Mouse (Mus musculus) embryonic facial prominence, embryonic 10.5 days (tissue): Measurements from ENCODE around the gene Krt1. TPM values are rescaled to one million over a fixed set of nuclear protein-coding genes. Genes with fewer than 3 reads are reported as not detected.

Experiments used
- DNase-seq: peaks from one replicate; pipeline ENCODE4 v3.0.0-alpha.2; 2017; ENCODE audit warnings: low spot score
- H3K27ac ChIP-seq: fragments of 300-500 bp; sonication (generic); replicated peaks from 2 replicates; pipeline ENCODE4 v1.5.1; 2016; ENCODE audit warnings: mild to moderate bottlenecking
- H3K27me3 ChIP-seq: fragments of 300-500 bp; sonication (generic); replicated peaks from 2 replicates; pipeline ENCODE4 v1.6.1; 2016; ENCODE audit warnings: low read depth, mild to moderate bottlenecking; ENCODE audit not compliant: poor library complexity, severe bottlenecking
- H3K36me3 ChIP-seq: fragments of 300-500 bp; sonication (generic); replicated peaks from 2 replicates; pipeline ENCODE4 v1.6.1; 2016; ENCODE audit warnings: mild to moderate bottlenecking, moderate library complexity
- H3K4me1 ChIP-seq: fragments of 300-500 bp; sonication (generic); 2 replicates; pipeline ENCODE4 v1.6.1; 2016
- H3K4me3 ChIP-seq: fragments of 300-500 bp; sonication (generic); 2 replicates; pipeline ENCODE4 v1.5.1; 2016; ENCODE audit warnings: mild to moderate bottlenecking, moderate library complexity
- H3K9me3 ChIP-seq: fragments of 300-500 bp; sonication (generic); 2 replicates; pipeline ENCODE4 v1.6.1; 2016; ENCODE audit warnings: mild to moderate bottlenecking
- WGBS: fragments of 180-500 bp; shearing (Covaris S2); methylation state at CpG from one replicate; pipeline ENCODE4 v1.1.7; 2016; 5-methylcytosine and 5-hydroxymethylcytosine counted together
- polyA plus RNA-seq: library from polyadenylated mRNA; unstranded; fragments of >200 nt; fragmentation: Nextera tagmentation; extraction: Ambion mirVana; gene quantifications from 2 replicates; pipeline ENCODE4 v1.2.1, GENCODE M21; 2016

Gene Krt1
- polyA plus RNA-seq: 0.50 and 1.6 TPM in 2 replicates

DNA sequence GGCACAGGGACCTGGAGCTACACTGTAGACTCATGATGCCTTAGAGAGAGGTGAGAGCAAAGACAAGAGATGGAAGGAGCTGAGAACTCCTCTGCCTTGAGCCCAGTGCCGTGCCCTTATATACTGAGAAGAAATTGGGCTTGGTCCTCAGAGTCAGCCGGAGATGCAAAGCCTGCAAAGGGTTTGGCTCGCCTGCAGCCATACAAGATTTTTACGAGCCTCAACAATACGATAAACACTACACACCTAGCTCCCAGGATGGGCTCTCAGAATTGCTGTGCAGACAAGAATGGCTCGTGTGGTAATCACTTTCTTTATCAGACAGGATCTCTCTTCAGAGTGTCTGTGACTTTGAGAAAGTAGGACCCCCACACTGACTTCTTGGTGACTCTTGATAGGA, at the start of gene Krt1:
Gene Krt1 (minus strand): TSS at position 101 of the 400 bp plus-strand sequence.
- Histone ChIP-seq H3K4me1 (peaks cover 22% of the 10 kb centered on the region), H3K4me3 (no peak within 1 kb of the TSS), H3K9me3 (no peaks in the 10 kb centered on the region), H3K27ac (no peak within 1 kb of the TSS), H3K36me3 (no peaks in the 10 kb centered on the region), H3K27me3 (peaks cover 69% of the 10 kb centered on the region)
- DNase-seq: no peak
- WGBS: 88% methylated on average over 6 of the region's 6 CpGs

DNA sequence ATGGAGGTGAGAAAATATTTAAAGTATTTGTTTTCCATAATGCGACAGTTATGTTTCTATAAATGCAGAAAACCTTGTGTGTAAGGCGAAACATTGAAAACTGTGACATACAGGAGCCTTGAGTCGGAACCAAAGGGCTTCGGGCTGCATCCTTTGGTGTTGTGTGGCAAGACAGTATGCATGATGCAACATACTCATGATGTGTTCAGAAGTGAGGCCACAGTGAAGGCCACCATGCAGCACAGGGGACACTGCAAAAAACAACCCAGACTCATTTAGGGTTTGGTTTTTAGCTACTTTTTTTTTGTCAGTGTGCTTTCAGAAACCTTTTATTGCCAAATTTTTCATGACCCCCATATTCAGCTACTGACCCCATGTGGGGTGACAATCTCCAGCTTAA, 44.6 kb upstream of the Krt1 start:
- Histone ChIP-seq H3K4me3 (no peak overlapping the region), H3K9me3 (no peaks in the 10 kb centered on the region), H3K36me3 (no peaks in the 10 kb centered on the region), H3K4me1 (no peaks in the 10 kb centered on the region), H3K27me3 (no peaks in the 10 kb centered on the region), H3K27ac (no peak overlapping the region)
- DNase-seq: no peak
- 91% methylated on average over 4 of the region's 4 CpGs for WGBS

DNA sequence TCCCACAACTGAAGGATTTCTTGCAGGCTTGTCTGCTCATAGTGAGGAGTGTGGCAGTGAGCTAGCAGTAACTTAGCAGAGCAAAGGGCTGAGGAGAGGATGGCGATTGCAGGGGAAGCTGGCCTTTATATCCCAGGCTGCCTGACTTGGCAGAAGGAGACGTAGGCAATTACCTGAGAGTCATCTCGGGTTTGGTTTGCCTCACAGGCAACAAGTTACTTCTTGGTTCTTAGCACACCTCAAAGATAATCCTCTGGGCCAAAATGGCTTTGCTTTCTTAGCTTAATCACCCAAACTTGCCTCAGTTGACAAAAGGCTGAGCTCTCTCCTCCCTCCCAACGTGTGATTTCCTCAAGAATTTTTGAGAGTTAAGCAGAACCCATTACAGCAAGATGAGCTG, 42.2 kb upstream of the Krt1 start, which contains the start of gene Krt76:
Gene Krt76 (minus strand): TSS at position 101 of the 400 bp plus-strand sequence.
- Histone ChIP-seq H3K36me3 (no peaks in the 10 kb centered on the region), H3K27ac (no peak within 1 kb of the TSS), H3K4me1 (no peaks in the 10 kb centered on the region), H3K27me3 (no peaks in the 10 kb centered on the region), H3K9me3 (no peaks in the 10 kb centered on the region), H3K4me3 (no peak within 1 kb of the TSS)
- 55% methylated on average over 4 of the region's 4 CpGs for WGBS
- DNase-seq: no peak

DNA sequence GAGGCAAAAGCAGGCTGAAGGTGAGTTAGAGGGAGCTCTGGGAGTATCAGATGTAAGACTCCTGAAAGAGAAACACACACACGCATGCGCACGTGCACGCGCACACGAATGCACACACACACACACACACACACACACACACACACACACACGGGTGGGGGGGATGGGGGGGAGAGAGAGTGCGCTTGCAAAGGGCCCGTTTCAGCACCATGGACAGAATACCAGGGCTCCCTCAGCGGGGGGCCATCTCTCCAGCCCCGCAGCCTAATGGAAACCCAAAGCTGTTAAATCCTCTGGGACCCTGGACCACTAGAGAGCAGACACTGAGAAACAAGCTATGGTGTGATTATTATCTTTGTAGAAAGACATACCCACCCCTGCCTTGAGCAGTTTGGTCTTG, 29.2 kb upstream of the Krt1 start:
- Histone ChIP-seq H3K9me3 (no peaks in the 10 kb centered on the region), H3K27me3 (0 out of 2 replicates have a peak, but pooled peaks cover 2% of the 10 kb centered on the region), H3K27ac (no peak overlapping the region), H3K4me3 (no peak overlapping the region), H3K36me3 (no peaks in the 10 kb centered on the region), H3K4me1 (no peaks in the 10 kb centered on the region)
- DNase-seq: peak; percentile 66
- WGBS: 18% methylated on average over 11 of the region's 11 CpGs

DNA sequence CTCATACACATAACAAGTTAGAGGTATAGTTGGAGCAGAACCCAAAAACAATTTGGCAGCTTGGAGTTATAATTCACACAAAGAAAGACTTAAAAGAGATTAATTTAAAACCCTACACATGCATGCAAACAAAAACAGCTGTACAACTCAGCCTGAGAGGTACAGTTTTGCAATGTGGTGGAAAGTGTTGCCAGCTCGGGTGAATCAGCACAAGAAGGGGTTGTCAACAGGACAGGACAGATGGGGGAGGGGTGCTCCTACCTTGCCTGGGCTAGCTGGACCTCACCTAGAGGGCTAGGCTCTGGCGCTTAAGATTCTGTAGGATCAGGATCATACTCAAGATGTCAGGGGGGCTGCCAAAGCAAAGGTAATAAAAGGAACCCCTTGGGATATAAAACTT, 27.4 kb upstream of the Krt1 start:
- DNase-seq: no peak
- Histone ChIP-seq H3K4me3 (no peak overlapping the region), H3K36me3 (no peaks in the 10 kb centered on the region), H3K4me1 (no peaks in the 10 kb centered on the region), H3K27me3 (no peaks in the 10 kb centered on the region), H3K27ac (no peak overlapping the region), H3K9me3 (no peaks in the 10 kb centered on the region)
- WGBS: 63% methylated on average over 2 of the region's 2 CpGs

DNA sequence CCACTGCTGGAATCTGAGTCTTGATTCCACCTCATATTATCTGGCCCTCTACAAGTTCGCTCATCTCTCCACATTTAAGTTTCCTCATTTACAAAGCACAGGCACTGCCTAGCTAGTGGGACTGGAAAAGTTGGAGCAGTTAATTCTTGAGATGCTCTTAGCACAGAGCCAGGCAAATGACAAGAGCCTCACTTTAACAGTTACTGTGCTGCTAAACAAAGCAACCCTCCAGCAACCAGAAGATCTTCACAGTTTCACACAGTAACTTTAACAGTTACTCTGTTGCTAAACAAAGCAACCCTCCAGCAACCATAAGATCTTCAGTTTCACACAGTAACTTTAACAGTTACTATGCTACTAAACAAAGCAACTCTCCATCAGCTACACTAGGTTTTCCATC, 23.8 kb upstream of the Krt1 start:
- DNase-seq: no peak
- H3K27me3 ChIP-seq: no peaks in the 10 kb centered on the region; the same call in 1 of the 2 replicates
- H3K9me3 ChIP-seq: no peaks in the 10 kb centered on the region
- 77% methylated on average over 1 of the region's 1 CpGs for WGBS
- H3K4me1 ChIP-seq: no peaks in the 10 kb centered on the region
- H3K27ac ChIP-seq: no peak overlapping the region
- H3K4me3 ChIP-seq: no peak overlapping the region
- no peaks in the 10 kb centered on the region for H3K36me3 ChIP-seq

DNA sequence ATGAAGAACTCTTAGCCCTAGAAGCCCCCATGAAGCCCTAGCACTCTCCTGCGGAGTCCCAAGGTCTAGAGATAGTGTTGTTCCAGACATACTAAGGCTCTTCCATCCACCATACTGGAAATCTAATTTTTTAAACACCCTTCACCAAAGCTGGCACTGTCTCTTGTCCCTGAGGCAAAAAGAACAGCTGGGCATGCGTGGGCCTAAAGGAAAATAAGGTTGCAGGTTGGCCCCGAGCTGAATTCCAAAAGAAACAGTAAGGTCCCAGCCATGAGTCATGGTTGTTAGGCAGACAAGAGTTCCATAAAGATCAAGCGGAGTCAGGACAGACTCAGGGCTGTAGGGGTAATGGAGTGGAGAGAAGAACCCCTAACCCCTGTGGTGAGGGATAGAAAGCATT, 22.6 kb upstream of the Krt1 start:
- no peaks in the 10 kb centered on the region for H3K9me3 ChIP-seq
- no peak for DNase-seq
- WGBS: 68% methylated on average over 4 of the region's 4 CpGs

DNA sequence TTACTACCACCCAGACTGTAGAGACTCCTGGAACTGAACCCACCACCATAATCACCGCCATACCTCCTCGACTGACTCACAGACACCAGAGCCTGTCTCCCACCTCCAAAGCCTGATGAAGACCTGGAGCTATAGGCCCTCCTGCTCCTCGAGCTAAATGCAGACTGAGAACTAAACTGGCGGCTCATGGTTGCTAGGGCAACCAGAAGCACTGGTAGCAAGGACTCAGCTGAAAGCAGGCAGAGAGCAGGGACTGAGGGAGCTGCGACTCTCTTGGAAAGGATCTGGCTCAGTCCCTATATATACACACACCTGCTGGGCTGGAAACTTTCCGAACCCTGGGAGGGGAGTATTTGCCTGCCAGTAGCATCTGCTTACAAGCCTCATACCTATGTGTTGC, 18.8 kb upstream of the Krt1 start, which contains the start of gene Krt77:
Gene Krt77 (minus strand): TSS at position 275 of the 400 bp plus-strand sequence.
- Histone ChIP-seq H3K4me3 (no peak within 1 kb of the TSS), H3K4me1 (no peaks in the 10 kb centered on the region), H3K27me3 (no peaks in the 10 kb centered on the region; the same call in 1 of the 2 replicates), H3K36me3 (no peaks in the 10 kb centered on the region), H3K27ac (no peak within 1 kb of the TSS), H3K9me3 (no peaks in the 10 kb centered on the region)
- WGBS: 43% methylated on average over 6 of the region's 6 CpGs
- no peak for DNase-seq

More for the DNA sequence above, 22.6 kb upstream of the Krt1 start:
- Histone ChIP-seq H3K4me1 (no peaks in the 10 kb centered on the region), H3K36me3 (no peaks in the 10 kb centered on the region), H3K27ac (no peak overlapping the region), H3K4me3 (no peak overlapping the region), H3K27me3 (no peaks in the 10 kb centered on the region; the same call in 1 of the 2 replicates)

DNA sequence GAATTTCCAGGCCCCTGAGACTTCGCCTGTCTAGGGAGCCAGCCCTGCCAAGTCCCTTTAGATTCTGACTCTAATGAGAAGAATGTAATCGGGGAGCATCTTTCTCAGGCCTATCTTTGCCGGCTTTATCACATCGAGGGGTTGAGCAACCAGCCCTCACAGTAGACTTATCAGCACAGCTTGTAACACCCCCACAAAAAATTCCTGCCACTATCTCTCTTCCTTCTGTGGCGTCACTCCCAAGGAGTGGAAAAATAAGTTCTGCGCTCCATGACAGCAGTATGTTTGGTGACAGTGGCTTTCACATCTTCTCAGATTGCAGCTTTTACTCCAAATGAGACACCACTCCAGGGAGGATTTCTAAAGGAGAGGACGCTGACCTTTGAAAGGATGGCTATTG, 16.2 kb upstream of the Krt1 start:
- no peak for DNase-seq
- WGBS: 81% methylated on average over 7 of the region's 7 CpGs
- Histone ChIP-seq H3K27ac (no peak overlapping the region), H3K4me3 (no peak overlapping the region), H3K9me3 (no peaks in the 10 kb centered on the region), H3K27me3 (peaks cover 4% of the 10 kb centered on the region), H3K36me3 (no peaks in the 10 kb centered on the region), H3K4me1 (no peaks in the 10 kb centered on the region)

DNA sequence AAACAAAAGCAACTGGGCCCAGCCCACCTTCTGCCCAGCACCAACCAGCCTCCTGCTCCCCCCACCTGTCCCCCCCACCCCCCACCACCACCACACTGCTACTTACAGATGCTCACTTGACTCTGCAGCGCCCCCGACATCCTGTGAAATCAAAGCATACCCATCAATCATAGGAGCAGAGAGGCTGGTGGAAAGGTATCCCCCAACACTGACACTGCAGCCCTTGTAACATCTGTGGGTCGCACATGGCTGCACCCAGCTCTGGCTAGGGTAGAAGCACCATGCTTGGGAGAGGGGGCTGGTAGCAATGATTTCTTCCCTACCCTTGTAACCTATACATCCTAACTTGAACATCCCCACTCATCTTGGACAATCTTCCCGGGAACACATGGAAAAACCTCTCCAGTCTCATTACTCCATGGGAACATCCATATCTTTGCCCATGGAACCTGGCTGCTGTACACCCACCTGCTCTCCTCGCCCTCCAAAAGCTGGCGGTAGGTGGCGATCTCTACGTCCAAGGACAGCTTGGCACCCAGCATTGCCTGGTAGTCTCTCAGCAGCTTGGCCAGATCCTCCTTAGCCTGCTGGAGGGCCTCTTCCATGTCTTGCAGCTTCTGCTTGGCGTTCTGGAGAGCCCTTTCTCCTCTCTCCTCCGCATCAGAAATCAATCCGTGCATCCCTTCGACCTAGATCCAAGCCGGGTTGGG, 10.0 kb upstream of the Krt1 start:
- Histone ChIP-seq H3K9me3 (no peaks in the 10 kb centered on the region), H3K4me1 (peaks cover 22% of the 10 kb centered on the region), H3K4me3 (peak overlapping the region; percentile 62), H3K27ac (no peak overlapping the region), H3K36me3 (no peaks in the 10 kb centered on the region), H3K27me3 (peaks cover 62% of the 10 kb centered on the region)
- WGBS: 52% methylated on average over 13 of the region's 13 CpGs
- no peak for DNase-seq

DNA sequence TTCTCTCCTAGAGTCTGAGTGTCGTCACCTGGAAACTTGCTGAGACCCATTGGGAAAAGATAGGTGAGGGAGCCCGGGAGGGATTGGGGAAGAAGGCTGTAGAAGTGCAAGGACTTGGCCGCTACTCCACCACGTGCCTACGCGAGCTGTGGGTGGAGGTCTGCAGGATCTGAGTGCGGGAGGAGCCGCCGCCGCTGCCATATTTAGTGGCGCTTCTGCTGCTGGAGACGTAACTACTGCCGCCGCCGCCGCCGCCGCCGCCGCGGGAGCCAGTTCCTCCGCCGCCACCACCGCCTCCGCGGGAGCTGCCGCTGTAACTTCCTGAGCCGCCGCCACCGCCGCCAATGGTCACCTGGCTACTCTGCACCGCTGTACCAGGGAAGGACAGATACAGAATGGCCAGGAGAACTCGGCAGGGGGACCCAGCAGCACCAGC, 9.2 kb upstream of the Krt1 start:
- no peaks in the 10 kb centered on the region for H3K9me3 ChIP-seq
- under 1% methylated on average over 33 of the region's 33 CpGs for WGBS
- peaks cover 70% of the 10 kb centered on the region for H3K27me3 ChIP-seq
- DNase-seq: peak; percentile 73
- H3K4me1 ChIP-seq: peaks cover 26% of the 10 kb centered on the region
- peak overlapping the region; percentile 55 for H3K27ac ChIP-seq
- H3K4me3 ChIP-seq: peak overlapping the region; percentile 62
- H3K36me3 ChIP-seq: no peaks in the 10 kb centered on the region

DNA sequence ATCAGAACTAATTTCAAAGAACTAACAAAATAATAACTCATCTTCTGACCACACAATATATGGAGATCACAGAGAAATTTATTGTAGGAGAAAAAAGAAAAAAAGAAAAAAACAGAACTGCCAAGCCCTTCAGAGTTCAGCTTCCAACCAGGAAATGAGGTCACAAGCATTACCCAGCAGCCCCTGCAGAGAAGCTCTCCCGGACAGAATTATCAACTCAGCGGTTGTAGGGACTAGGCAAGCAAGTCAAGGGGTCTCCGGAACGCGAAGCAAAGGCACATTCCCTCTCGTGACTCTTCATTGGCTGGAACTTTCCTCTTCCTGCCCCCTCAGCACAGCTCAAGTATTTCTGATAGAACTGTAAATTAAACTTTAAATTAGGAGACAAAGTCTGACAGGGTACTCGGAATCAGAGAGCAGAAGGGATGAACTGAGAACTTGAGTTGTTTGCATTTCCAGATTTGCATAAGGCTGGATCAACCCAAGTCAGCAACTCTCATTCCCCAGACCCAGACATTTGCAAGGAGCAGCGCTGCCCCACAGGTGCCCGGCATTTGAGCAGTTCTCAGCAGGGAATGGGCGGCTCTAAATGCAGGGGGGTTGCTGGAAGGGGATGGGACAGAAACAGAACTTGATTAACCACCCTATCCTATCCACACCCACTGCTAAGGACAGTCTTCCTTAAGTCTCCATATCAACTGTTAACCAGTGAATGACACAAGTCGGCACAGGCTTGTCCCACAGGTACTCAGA, 8.3 kb upstream of the Krt1 start:
- Histone ChIP-seq H3K9me3 (no peaks in the 10 kb centered on the region), H3K36me3 (no peaks in the 10 kb centered on the region), H3K27me3 (peaks cover 79% of the 10 kb centered on the region), H3K4me3 (peak overlapping the region; percentile 62), H3K27ac (no peak overlapping the region), H3K4me1 (peaks cover 35% of the 10 kb centered on the region)
- peak; percentile 15 for DNase-seq
- 5% methylated on average over 11 of the region's 11 CpGs for WGBS

DNA sequence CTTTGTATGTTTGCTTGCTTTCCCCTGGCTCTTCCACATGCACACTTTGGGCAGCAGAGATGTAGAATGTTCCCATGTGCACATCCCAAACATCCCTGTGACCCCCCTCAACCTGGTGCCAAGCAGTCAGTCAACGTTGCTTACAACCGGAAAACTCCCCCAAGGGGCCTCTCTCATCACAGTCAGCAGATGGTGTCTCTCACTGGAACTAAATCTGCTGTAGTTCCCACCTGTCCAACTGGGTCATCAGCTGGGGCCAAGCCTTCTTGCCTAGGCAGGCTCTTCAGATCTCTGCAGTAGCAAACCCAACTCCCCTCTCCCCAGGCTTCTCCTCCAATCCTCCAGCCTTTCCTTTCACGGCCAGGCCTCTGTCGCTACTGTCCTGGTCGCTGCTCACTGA, 6.1 kb upstream of the Krt1 start:
- Histone ChIP-seq H3K36me3 (no peaks in the 10 kb centered on the region), H3K4me1 (peaks cover 37% of the 10 kb centered on the region), H3K4me3 (no peak overlapping the region), H3K27ac (no peak overlapping the region), H3K9me3 (no peaks in the 10 kb centered on the region), H3K27me3 (peaks cover 92% of the 10 kb centered on the region)
- WGBS: 60% methylated on average over 5 of the region's 5 CpGs
- no peak for DNase-seq
